Mouse (Mus musculus) regulatory T cell (primary cell): Measurements from ENCODE around the gene Il6.
"Not testable (repeated sequence)": the region's sequence is repeated elsewhere in the genome, so short reads cannot be mapped to it uniquely, and the experiment has no call there.

Experiments
- in situ Hi-C: fragments of 300-600 bp; cut with MboI, MseI; formaldehyde crosslinking; loops from one replicate; pipeline ENCODE4 v1.15.1; 2025; ENCODE audit warnings: high pct_unique_total_duplicates

Il6 gene

GRCm38 (mm10) chr5:30012726-30013503 is at the start of gene Il6:
Gene Il6, plus strand, starts transcription at chr5:30013114.
- in situ Hi-C loops: loop anchor here (10.0 kb wide), 1 partner anchor 188 kb away; no protein-coding TSS in a partner anchor

GRCm38 (mm10) chr5:29963488-29963887 is 49.4 kb upstream of the Il6 start:
- in situ Hi-C loops: no loop called here

GRCm38 (mm10) chr5:29970212-29970611 is 42.7 kb upstream of the Il6 start:
- in situ Hi-C loops: no loop called here

GRCm38 (mm10) chr5:29972796-29973195 is 40.1 kb upstream of the Il6 start:
- in situ Hi-C loops: no loop called here

- in situ Hi-C loops: no loop called here
These were observed 39.4 kb upstream of the Il6 start for GRCm38 (mm10) chr5:29973533-29973932.

- in situ Hi-C loops: no loop called here
These were observed 38.8 kb upstream of the Il6 start for GRCm38 (mm10) chr5:29974115-29974514.

- in situ Hi-C loops: no loop called here
These were observed 19.3 kb upstream of the Il6 start for GRCm38 (mm10) chr5:29993583-29993982.

- in situ Hi-C loops: no loop called here
These were observed 18.6 kb upstream of the Il6 start for GRCm38 (mm10) chr5:29994344-29994743.

GRCm38 (mm10) chr5:29997351-29997750 is 15.6 kb upstream of the Il6 start:
- in situ Hi-C loops: no loop called here

GRCm38 (mm10) chr5:30000921-30001320 is 12.0 kb upstream of the Il6 start:
- in situ Hi-C loops: no loop called here

- in situ Hi-C loops: loop anchor here (10.0 kb wide), 1 partner anchor 190 kb away; no protein-coding TSS in a partner anchor
These were observed 1.7 kb downstream of the Il6 start for GRCm38 (mm10) chr5:30014580-30014979.

GRCm38 (mm10) chr5:30035862-30036261 is 22.9 kb downstream of the Il6 start:
- in situ Hi-C loops: loop anchor here (10.0 kb wide), 1 partner anchor 1399 kb away; no protein-coding TSS in a partner anchor

GRCm38 (mm10) chr5:30037111-30037510 is 24.2 kb downstream of the Il6 start:
- in situ Hi-C loops: loop anchor here (10.0 kb wide), 1 partner anchor 1398 kb away; no protein-coding TSS in a partner anchor

GRCm38 (mm10) chr5:30039324-30039723 is 26.4 kb downstream of the Il6 start:
- in situ Hi-C loops: loop anchor here (10.0 kb wide), 1 partner anchor 1395 kb away; no protein-coding TSS in a partner anchor

GRCm38 (mm10) chr5:30039841-30040240 is 26.9 kb downstream of the Il6 start:
- in situ Hi-C loops: loop anchor here (10.0 kb wide), 2 partner anchors 305 to 1395 kb away; no protein-coding TSS in a partner anchor

GRCm38 (mm10) chr5:30058216-30058731 is 45.4 kb downstream of the Il6 start:
- in situ Hi-C loops: no loop called here

GRCm38 (mm10) chr5:30059607-30060006 is 46.7 kb downstream of the Il6 start:
- in situ Hi-C loops: not testable (repeated sequence)

GRCm38 (mm10) chr5:30067726-30068125 is 54.8 kb downstream of the Il6 start:
- in situ Hi-C loops: no loop called here
